Mouse (Mus musculus) embryonic facial prominence, embryonic 13.5 days (tissue): ENCODE results near the gene H60b. TPM values are rescaled to one million over a fixed set of nuclear protein-coding genes. Genes with fewer than 3 reads are reported as not detected.

Source experiments
- ATAC-seq: fragments of 200-750 bp; cut with Nextera tagmentation; 2 replicates; pipeline ENCODE4 v1.8.0; 2017; ENCODE audit warnings: low read depth; ENCODE audit not compliant: insufficient number of reproducible peaks, insufficient read depth, low FRiP score, low TSS enrichment
- H3K27ac ChIP-seq: fragments of 300-500 bp; sonication (generic); 2 replicates; pipeline ENCODE4 v1.5.1; 2015; ENCODE audit warnings: moderate library complexity, mild to moderate bottlenecking, inconsistent platforms
- H3K27me3 ChIP-seq: fragments of 300-500 bp; sonication (generic); 2 replicates; pipeline ENCODE4 v1.6.1; 2015; ENCODE audit warnings: mild to moderate bottlenecking, inconsistent platforms
- H3K36me3 ChIP-seq: fragments of 300-500 bp; sonication (generic); 2 replicates; pipeline ENCODE4 v1.6.1; 2015; ENCODE audit warnings: mild to moderate bottlenecking, inconsistent platforms
- H3K4me1 ChIP-seq: fragments of 300-500 bp; sonication (generic); 2 replicates; pipeline ENCODE4 v1.6.1; 2015; ENCODE audit warnings: inconsistent platforms
- H3K4me2 ChIP-seq: fragments of 300-500 bp; sonication (generic); 2 replicates; pipeline ENCODE4 v1.6.1; 2015; ENCODE audit warnings: moderate library complexity, mild to moderate bottlenecking, inconsistent platforms
- H3K4me3 ChIP-seq: fragments of 300-500 bp; sonication (generic); 2 replicates; pipeline ENCODE4 v1.5.1; 2015; ENCODE audit warnings: mild to moderate bottlenecking, inconsistent platforms
- H3K9ac ChIP-seq: fragments of 300-500 bp; sonication (generic); 2 replicates; pipeline ENCODE4 v1.6.1; 2015; ENCODE audit warnings: mild to moderate bottlenecking, inconsistent platforms
- H3K9me3 ChIP-seq: fragments of 300-500 bp; sonication (generic); 2 replicates; pipeline ENCODE4 v1.6.1; 2016; ENCODE audit warnings: inconsistent platforms
- WGBS: fragments of 180-500 bp; shearing (Covaris S2); methylation state at CpG from one replicate; pipeline ENCODE4 v1.1.7; 2015; ENCODE audit warnings: mixed read lengths; 5-methylcytosine and 5-hydroxymethylcytosine counted together
- polyA plus RNA-seq: library from polyadenylated mRNA; unstranded; fragments of >200 nt; fragmentation: Nextera tagmentation; extraction: Ambion mirVana; gene quantifications from 2 replicates; pipeline ENCODE4 v1.2.1, GENCODE M21; 2015

The H60b gene
- polyA plus RNA-seq, 1 experiment from 2014 or later = 0.37 TPM

- WGBS = 64% methylated on average over 8 of the region's 8 CpGs
- H3K4me1 ChIP-seq = 0 out of 2 replicates have a peak, but pooled peaks cover 3% of the 10 kb centered on the region
- H3K9me3 ChIP-seq = no peaks in the 10 kb centered on the region
- H3K27ac ChIP-seq = no peak overlapping the region
- no peaks in the 10 kb centered on the region for H3K27me3 ChIP-seq
- no peaks in the 10 kb centered on the region for H3K36me3 ChIP-seq
- no peak for ATAC-seq
- H3K9ac ChIP-seq = no peak overlapping the region
- H3K4me2 ChIP-seq = no peak overlapping the region
- H3K4me3 ChIP-seq = no peak overlapping the region
Observed at GRCm38 (mm10) chr10:22297766-22298461, 139.5 kb downstream of the H60b start.

DNA sequence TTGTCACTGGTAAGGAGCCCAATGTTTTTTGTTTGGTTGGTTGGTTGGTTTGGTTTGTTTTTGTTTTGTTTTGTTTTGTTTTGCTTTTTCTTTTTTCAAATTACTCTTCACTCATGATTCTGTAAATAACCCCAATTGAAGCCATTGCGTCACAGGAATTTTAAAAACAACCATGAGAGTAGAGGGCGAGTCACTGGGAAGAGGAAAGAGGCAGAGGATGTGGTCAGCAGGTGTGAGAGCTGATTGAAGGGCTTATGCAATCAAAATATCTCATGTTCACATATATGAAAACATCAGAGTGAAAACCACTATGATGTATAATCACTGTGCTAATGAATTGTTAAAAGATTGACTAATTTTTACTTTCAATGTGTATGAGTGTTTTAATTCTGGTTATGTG, 140.9 kb downstream of the H60b start:
- Histone ChIP-seq H3K4me1 (0 out of 2 replicates have a peak, but pooled peaks cover 3% of the 10 kb centered on the region), H3K36me3 (no peaks in the 10 kb centered on the region), H3K4me2 (no peak overlapping the region), H3K9me3 (no peaks in the 10 kb centered on the region), H3K27me3 (no peaks in the 10 kb centered on the region), H3K27ac (no peak overlapping the region), H3K4me3 (no peak overlapping the region), H3K9ac (no peak overlapping the region)
- no peak for ATAC-seq
- 84% methylated on average over 2 of the region's 2 CpGs for WGBS

GRCm38 (mm10) chr10:22301641-22302040, 143.3 kb downstream of the H60b start:
- Histone ChIP-seq H3K4me2 (no peak overlapping the region), H3K36me3 (no peaks in the 10 kb centered on the region), H3K27me3 (no peaks in the 10 kb centered on the region), H3K4me1 (0 out of 2 replicates have a peak, but pooled peaks cover 3% of the 10 kb centered on the region), H3K9ac (no peak overlapping the region), H3K27ac (no peak overlapping the region), H3K4me3 (no peak overlapping the region), H3K9me3 (no peaks in the 10 kb centered on the region)
- no peak for ATAC-seq
- WGBS = 78% methylated on average over 1 of the region's 1 CpGs

DNA sequence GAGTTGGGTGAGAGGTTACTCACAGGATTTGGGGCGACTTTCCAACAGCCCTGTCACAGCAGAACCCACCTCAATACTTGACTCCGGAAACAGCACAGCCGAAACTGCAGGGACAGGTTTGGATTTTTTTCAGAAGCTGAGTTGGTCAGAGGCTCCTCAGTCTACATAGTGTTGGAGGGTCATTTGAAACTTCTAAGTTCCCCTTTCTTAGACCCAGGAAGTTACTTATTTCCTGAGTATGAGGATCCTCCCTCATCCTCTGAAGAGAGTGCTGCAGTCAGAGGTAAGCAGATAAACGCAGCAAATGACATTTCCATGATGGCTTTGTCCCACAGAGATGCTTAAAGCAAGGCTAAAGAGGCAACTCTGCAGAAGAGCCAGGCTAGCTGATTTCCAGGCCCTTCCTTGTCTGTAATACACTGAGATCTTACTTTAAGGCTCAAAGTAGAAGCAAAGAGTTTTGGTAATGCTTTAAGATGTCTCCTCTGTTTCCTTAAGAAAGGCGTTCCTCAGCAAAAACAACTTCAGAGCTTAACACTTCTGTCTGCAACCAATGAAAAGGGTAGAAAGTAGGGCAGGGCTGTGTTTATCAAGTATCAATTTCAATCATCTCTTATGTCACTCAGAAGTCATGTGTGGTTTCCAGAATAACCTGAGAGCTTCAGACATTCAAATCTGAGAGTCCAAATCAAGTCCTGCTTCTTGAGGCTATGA, 144.1 kb downstream of the H60b start:
- H3K27me3 ChIP-seq = no peaks in the 10 kb centered on the region
- no peak overlapping the region for H3K4me2 ChIP-seq
- WGBS = 75% methylated on average over 5 of the region's 5 CpGs
- H3K9me3 ChIP-seq = no peaks in the 10 kb centered on the region
- no peaks in the 10 kb centered on the region for H3K36me3 ChIP-seq
- ATAC-seq = no peak
- no peak overlapping the region for H3K27ac ChIP-seq
- H3K4me1 ChIP-seq = 0 out of 2 replicates have a peak, but pooled peaks cover 3% of the 10 kb centered on the region
- no peak overlapping the region for H3K9ac ChIP-seq
- no peak overlapping the region for H3K4me3 ChIP-seq

- Histone ChIP-seq H3K9me3 (no peaks in the 10 kb centered on the region), H3K27me3 (no peaks in the 10 kb centered on the region), H3K4me2 (no peak overlapping the region), H3K9ac (no peak overlapping the region), H3K27ac (no peak overlapping the region), H3K4me1 (no peaks in the 10 kb centered on the region), H3K4me3 (no peak overlapping the region), H3K36me3 (no peaks in the 10 kb centered on the region)
- no peak for ATAC-seq
- WGBS = 88% methylated on average over 6 of the region's 6 CpGs
Observed at GRCm38 (mm10) chr10:22303736-22304135, 145.3 kb downstream of the H60b start.

GRCm38 (mm10) chr10:22305801-22306200, 147.4 kb downstream of the H60b start:
- Histone ChIP-seq H3K4me3 (no peak overlapping the region), H3K27me3 (no peaks in the 10 kb centered on the region), H3K9ac (no peak overlapping the region), H3K36me3 (no peaks in the 10 kb centered on the region), H3K4me2 (no peak overlapping the region), H3K4me1 (no peaks in the 10 kb centered on the region), H3K9me3 (no peaks in the 10 kb centered on the region), H3K27ac (no peak overlapping the region)
- ATAC-seq = no peak
- 69% methylated on average over 4 of the region's 4 CpGs for whole genome bisulfite sequencing

DNA sequence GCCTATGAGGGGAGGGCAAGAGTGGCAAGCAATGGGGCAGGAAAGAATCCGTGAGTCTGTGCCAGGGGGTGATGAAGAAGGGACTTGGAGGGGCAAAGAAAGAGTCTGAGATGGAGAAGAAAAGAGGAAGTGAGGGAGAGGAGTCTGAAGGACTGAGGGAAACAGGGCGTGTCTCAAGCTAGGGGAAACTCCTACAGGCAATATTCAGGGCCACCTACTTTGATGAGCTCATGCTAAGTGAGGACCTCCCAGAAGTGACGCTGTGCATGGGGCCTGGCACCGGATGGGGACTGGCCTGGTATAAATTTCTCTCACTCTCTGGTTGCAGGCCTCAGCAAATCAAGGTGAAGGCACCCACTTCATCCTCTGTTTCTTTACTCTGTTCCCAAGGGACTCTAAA, 148.1 kb downstream of the H60b start:
- Histone ChIP-seq H3K9me3 (no peaks in the 10 kb centered on the region), H3K36me3 (no peaks in the 10 kb centered on the region), H3K27ac (no peak overlapping the region), H3K4me3 (no peak overlapping the region), H3K4me2 (no peak overlapping the region), H3K27me3 (no peaks in the 10 kb centered on the region), H3K4me1 (no peaks in the 10 kb centered on the region), H3K9ac (no peak overlapping the region)
- 58% methylated on average over 4 of the region's 4 CpGs for WGBS
- ATAC-seq = no peak

- WGBS = 65% methylated on average over 1 of the region's 1 CpGs
- ATAC-seq = no peak
- Histone ChIP-seq H3K9ac (no peak overlapping the region), H3K4me1 (no peaks in the 10 kb centered on the region), H3K27me3 (no peaks in the 10 kb centered on the region), H3K4me3 (no peak overlapping the region), H3K27ac (no peak overlapping the region), H3K36me3 (no peaks in the 10 kb centered on the region), H3K4me2 (no peak overlapping the region), H3K9me3 (no peaks in the 10 kb centered on the region)
Observed at GRCm38 (mm10) chr10:22308221-22308620, 149.8 kb downstream of the H60b start.

DNA sequence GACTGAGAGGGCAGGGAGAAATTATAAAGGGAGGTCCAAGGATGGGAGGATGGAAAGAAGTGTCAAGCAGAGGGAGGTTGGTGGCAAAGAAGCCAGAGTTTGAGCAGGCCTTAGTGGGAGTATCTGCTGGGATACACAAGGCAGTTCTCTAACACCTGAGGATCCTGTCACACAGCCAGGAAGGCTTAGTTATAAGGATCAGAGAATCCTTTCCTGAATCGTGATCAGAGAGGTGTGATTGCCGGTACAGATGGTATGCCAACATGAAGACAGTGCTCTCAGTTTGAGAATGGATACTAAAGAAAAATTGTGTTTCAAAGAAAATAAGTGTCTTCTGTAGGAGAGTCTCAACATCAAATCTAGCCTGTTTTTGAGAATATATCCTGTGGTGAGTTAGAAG, 164.5 kb downstream of the H60b start:
- H3K27me3 ChIP-seq = no peaks in the 10 kb centered on the region
- H3K9me3 ChIP-seq = no peaks in the 10 kb centered on the region
- WGBS = 85% methylated on average over 2 of the region's 2 CpGs
- H3K9ac ChIP-seq = no peak overlapping the region
- H3K4me1 ChIP-seq = no peaks in the 10 kb centered on the region
- no peak for ATAC-seq
- no peak overlapping the region for H3K27ac ChIP-seq
- H3K4me3 ChIP-seq = no peak overlapping the region
- no peak overlapping the region for H3K4me2 ChIP-seq
- no peaks in the 10 kb centered on the region for H3K36me3 ChIP-seq

Other genes with a start within 250 kb of the H60b start
- not detected in 2 replicates for gene 4930444G20Rik, start 90.5 kb upstream of the H60b start, polyA plus RNA-seq
- 18.9 and 20.0 TPM in 2 replicates for gene E030030I06Rik, start 9.3 kb upstream of the H60b start, polyA plus RNA-seq
- gene Raet1e, start within 50 bp of the H60b start, polyA plus RNA-seq = 5.8 and 6.6 TPM in 2 replicates
- 17.6 and 17.7 TPM in 2 replicates for gene Raet1d, start 202.0 kb downstream of the H60b start, polyA plus RNA-seq